Mouse (Mus musculus) adrenal gland, postnatal 10 days (tissue): ENCODE measurements around the gene Mog. TPM values are rescaled to one million over a fixed set of nuclear protein-coding genes. Genes with fewer than 3 reads are reported as not detected.
"Not testable (repeated sequence)": the region's sequence is repeated elsewhere in the genome, so short reads cannot be mapped to it uniquely, and the experiment has no call there.

ENCODE experiments used
- DNase-seq: peaks from one replicate; pipeline ENCODE4 v3.0.0; 2021; ENCODE audit warnings: mixed read lengths
- total RNA-seq, 2 experiments: library from RNA; stranded (reverse); gene quantifications; 2 replicates each; pipeline ENCODE4 v1.2.3; 2021

The Mog gene
- total RNA-seq, 2 experiments from 2014 or later, result not detected

DNA sequence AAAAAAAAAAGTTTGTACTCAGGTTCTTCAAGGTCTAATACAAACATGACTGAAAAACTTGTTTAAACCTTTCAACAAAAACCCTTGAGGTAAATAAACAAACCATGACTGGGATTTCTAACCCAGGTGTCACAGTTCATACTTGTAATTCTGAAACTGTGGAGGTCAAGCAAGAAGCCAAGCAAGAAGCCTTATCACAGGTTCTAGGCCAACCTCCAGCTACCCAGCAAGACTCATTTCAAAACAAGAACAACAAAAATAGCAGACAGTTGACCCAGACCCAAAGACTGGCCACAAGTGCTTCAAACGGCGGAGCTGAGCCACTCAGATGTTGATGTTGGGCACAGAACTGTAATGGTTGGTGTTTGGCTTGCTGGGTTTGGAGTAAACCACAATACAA lies 28.7 kb downstream of the Mog start:
- no peak for DNase-seq

DNA sequence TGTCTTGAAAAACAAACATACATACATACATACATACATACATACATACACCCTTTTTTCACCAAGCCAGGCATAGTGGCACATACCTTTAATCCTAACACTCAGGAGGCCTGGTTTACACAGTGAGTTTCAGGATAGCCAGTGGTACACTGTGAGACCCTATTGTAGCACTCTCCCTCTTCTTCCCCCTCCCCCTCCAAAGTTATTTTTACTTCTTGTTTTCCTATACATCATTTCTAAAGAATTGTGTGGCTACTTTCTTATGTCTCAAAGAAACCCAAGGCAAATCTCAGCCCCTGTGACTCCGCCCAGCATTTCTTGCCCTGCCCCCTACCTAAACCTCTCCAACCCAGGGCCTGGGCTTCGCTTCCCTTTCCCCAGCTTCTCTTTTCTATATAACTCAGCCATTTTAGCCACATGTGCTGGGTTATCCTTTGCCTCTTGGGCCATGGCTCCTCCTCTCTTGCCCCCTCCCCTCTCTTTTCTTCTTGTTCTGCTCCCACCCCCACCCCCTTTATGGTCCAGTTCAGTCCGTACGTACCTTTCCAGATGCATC lies 29.4 kb downstream of the Mog start:
- no peak for DNase-seq

DNA sequence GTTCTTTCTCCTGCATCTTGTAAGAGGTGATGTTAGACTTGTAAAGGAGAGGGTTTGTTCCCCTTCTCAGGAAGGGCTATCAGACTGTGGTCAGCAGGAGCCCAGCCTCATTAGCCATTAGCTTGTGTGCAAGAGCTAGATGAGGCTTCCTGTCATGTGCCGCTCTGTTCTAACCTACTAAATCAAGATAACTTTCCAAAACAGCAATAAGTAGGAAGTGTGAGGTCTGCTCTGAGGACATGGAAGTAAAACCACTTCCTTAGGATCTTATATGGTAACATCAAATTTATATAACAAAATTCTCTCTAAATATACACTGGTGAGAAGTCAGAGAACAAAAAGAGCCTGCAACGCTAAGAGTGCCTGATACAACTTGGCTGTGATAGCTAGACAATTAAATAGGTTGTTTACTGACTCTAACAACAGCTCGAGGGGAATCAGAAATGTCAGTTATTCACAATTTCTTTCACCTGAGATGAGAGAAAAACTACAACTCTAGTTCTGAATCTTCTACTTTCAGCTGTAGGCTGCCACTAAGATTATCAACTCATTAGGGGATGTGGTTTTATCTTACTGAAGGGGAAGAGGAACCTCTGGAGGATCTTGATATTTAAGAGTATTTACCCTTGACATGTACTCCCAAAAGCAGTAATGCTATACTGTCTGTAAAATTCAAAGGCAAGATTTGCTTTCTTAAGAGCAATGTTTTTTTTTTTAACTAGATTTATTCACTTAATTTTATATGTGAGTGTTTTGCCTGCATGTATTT lies 30.7 kb downstream of the Mog start:
- no peak for DNase-seq

DNA sequence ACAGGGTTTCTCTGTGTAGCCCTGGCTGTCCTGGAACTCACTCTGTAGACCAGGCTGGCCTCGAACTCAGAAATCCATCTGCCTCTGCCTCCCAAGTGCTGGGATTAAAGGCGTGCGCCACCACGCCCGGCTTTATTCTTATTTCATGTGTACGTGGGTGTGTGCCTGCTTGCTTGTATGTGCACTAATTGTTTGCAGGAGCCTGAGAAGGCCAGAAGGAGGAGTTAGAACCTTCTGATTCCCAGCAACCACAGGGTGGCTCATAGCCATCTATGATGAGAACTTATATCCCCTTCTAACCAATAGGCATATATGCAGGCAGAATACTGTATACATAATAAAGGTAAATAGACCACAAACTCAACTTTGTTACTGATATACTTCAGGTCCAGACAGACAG lies 32.6 kb downstream of the Mog start:
- not testable (repeated sequence) for DNase-seq

DNA sequence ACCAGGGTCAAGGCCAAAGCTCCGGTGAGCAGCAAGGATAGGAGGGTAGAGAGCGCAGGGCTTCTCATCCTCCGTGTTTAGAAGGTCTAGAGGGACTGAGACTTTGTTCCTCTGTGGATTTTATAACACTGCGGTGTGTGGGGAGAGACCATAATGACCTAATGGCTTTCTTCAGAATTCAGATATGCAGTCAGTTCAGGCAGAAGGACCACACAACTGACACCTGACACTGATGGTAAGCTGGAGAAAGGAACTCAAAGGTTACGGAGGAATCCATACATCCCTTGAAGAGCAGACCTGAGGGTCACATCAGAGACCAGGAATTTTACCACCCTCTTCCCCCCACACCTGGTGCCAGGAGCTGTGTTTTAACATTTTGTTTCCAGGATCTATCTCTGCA lies 33.8 kb downstream of the Mog start, which contains the start of gene H2-M5:
TSS of gene H2-M5 (minus strand) at position 101 of the 400 bp plus-strand sequence.
- no peak for DNase-seq

DNA sequence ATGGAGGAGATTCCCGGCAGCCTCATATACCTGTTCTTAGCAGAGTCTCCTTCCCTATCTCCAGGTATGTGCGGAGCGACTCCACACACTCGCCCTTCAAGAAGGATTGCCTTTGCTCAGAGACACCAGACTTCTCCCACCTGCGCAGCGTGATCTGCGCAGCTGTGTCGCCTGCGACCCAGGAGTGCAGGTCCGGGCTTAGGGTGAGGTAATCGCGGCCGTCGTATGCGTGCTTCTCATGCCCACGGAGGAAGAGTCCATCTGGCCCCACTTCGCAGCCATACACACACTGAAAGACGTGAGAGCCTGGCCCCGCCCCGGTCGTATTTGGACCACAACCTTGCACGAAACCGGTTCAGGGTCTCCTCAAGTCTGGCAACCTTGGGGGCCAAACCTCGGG lies 34.7 kb downstream of the Mog start:
- DNase-seq, result no peak

DNA sequence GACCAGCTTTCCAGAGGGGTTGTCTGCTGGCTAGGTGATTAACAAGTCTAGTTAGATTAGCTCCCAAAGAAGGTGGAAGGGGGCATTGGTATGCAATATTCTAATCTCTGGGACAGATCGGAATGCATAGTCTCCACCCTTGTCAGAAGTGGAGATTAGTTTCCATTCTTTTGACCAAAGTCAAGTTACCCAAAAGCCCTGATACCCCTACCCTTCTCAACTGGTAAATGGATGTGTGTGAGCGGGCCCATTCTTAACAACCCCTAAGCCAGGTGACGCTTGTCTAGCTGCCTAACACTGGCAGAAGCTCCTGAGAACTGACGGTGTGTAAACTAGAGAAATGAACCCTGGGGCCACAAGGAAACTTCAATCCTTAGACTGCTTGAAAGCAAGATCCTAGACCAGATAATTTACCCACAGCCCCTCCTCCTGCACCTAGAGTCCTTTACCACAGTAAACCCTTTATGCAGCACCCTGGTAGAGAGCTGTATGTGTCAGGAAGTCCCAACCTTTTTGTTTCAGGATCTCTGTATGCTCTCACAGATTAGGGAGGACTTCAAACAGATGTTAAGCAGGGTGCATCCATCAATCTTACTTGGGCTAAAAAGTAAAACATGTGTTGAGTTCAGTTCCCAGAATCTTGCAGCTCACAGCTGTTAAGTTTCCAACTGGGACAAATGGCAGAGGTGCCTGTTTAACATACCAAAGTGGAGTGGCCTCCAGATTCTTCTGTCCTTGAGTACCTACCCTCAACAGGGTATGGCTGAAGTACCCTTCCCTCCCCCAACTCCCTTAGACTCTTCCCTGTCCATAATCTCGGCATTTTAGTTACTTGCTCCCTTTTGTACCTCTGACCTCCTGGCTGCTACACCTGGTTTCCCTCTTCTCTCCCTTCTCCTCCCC lies 40.7 kb downstream of the Mog start:
- DNase-seq, result no peak

DNA sequence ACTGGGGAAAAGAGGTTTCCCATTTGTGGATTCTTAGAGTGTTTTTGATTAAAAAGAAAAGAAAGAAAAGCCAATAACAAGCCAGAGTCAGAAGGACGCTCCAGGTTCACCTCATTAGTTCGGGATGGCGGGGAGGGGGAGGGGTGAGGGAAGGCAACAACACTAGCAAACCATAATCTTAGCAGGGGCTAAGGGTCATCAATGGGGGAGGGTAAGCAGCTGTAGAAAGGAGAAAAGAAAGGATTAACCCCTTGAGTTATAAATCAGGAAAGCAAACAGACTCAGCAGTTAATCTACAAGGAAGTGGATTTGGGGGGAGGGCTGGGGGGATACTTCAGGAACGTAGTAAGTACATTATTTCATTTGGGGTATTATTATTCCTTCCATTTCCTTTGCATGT lies 41.4 kb downstream of the Mog start:
- no peak for DNase-seq

DNA sequence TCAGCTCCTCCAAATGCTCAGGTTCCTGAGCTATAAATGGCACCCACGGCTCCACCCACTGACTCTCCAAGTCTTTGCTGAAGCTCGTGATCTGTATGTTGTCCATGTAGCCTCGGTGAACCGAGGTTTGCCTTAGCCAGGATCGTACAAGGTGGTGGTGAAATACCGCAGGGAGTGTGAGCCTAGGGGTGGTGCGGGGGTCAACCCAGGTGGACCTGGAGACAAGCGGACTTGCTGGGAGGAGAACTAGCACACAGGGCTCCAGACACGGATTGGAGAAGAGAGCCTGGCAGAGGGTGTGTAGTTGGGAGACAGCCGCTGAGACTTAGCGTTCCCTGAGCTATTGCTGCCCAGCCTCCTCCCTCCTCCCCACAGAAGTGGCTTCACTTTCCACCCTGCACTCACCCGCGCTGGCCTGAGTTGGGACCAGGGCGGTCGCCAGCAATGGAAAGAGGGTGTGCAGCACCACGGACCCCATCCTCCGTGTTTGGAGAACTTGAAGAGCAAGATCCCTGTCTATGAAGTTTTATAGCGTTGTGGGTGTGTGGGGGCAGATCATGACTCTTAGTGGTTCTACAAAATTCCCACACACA lies 41.9 kb downstream of the Mog start, which contains the start of gene 2410137M14Rik:
TSS of gene 2410137M14Rik (minus strand) at position 17 of the 593 bp plus-strand sequence.
- DNase-seq, result no peak

DNA sequence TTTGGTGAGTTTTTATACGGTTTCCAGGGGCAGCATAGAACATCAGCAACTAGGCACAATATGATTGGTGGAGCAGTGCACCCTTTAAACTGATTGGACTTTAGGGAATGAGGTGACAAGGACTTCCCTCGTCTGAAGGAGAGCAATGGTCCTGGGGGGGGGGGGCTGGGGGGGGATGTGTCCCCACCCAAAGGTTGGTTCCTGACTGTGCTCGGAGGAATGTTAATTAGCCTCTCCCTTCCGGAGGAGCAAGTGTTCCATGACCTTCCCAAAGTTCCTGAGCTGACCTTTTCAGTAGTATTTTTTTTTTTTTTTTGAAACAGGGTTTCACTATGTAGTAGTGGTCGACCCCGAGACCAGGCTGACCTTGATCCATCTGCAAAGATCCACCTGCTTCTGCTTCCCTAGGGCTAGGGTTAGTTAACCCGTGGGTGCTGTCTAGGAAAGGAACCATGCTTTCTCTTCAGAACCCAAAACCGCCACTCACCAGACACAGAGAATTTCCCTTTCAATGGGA lies 49.9 kb downstream of the Mog start:
- no peak for DNase-seq

DNA sequence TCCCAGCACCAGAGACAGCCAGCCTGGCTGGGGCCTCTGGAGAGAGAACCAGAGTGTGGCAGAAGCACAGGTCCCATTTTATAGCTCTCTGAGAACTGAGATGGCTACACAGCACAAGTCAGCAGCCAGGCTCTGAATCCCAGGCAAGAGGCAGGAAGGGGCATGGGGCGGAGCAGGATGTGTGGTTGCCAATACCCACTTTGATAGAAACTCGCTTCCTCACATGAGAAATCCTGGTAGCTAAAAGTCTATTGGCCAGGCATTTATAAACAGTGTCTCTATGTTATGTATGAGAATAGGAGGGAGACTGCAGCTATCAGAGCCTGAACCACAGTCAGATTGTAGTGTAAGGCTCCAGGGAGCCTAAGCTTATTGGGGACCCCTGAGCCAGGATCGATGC lies 50.4 kb downstream of the Mog start:
- DNase-seq, result no peak

DNA sequence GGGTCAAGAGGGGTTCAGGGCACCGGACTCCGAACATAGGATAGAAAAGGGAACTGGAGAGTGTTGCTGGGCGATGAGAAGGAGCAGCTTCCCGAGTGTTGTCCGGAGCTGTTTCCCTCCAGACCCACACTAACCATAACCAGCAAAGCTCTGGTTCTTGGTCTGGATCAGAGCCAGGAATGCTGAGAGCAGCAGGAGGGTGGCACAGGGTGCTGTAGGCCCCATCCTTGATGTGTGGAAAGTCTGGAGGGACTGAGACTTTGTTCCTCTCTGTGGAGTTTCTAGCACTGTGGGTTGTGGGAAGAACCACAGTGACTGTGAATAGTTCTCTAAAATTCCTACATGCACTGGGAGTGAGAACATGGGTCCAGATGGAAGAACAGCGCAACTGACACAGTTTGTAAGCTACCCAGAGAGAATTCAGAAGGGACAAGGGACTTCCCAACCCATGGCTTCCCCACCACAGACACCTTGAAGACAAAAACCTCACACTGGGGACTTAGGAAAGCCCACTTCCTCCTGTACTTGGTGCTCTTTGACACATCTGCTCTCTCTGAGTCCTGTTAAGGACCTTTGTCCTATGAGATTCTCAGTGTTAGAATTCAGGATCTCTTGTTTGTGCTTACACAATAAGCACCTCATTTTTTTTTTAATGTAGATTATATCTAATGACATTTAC lies 51.9 kb downstream of the Mog start:
- DNase-seq, result no peak

DNA sequence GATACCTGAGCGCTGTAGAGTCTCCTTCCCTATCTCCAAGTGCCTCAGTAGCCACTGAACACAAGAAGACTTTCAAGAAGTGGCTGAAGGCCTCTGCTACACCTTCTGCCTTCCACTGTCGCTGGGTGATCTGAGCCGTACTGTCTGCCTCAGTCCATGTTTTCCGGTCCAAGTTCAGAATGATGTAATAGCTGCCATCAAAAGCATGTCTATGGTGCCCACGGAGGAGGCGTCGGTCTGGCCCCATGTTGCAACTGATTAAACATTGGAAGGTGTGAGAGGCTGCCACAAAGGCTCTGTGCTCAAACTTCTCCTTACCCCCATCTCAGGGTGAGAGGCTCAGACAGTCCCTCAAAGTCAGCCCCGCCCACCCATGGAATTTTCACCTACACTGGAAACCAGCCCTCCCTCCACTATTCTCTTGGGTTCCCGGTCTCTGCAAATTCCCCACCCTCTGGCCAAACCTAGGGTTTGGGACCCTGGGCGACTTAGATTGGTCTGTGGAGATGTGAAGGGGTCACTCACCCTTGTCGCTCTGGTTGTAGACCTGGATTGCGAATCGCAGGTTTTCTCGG lies 52.8 kb downstream of the Mog start:
- no peak for DNase-seq

DNA sequence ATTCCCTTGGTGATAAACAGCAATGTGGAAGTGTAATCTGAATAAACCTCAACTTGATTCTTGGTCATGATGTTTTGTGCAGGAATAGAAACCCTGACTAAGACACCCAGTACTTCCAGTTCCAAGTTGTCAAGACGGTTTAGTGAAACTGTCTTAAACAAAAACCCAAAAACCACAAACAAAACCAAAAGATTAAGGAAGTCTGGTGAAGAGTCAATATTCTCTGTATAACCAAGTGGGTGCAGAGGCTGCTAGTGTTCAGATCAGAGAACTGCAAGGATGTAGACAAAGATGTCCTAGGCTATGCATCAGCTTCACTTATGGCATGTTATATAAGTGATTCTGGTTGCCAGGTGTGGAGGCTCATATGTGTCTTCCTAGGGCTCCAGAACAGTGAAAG lies 56.3 kb downstream of the Mog start:
- no peak for DNase-seq

DNA sequence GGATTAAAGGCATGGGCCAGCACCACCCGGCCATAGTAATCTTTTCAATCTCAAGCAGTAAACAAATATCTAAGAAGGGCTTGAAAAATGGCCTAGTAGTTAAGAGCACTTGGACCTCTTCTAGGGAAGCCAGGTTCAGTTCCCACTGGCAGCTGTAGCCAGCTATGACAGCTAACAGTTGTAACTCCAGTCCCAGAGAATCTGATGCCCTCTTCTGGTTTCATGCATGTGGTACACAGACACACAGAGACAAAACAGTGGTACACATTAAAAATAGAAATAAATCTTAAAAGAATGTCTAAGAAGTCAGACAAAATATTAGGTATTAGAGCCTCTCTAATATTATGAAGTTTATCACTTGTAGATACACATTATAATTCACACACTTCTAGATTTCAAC lies 62.1 kb downstream of the Mog start:
- DNase-seq, result no peak

Other genes with a start within 250 kb of the Mog start
- not detected for gene H2-M10.6, start 211.2 kb downstream of the Mog start, total RNA-seq
- 10 to 100 TPM; 43.1 to 49.5 TPM for gene Trim26, start 186.3 kb downstream of the Mog start, total RNA-seq
- gene Trim15, start 156.2 kb downstream of the Mog start, total RNA-seq, result not detected
- 1 to 10 TPM; 2.1 to 5.4 TPM for gene Trim10, start 153.8 kb downstream of the Mog start, total RNA-seq
- gene Trim40, start 133.3 kb downstream of the Mog start, total RNA-seq, result not detected
- not detected for gene Trim31, start 125.3 kb downstream of the Mog start, total RNA-seq
- under 1 TPM in 1 of 2 experiments, not detected in 1; 0.33 TPM for gene Rnf39, start 80.5 kb downstream of the Mog start, total RNA-seq
- gene Ppp1r11, start 71.7 kb downstream of the Mog start, total RNA-seq, result 10 to 100 TPM; 58.5 to 62.7 TPM
- 10 to 100 TPM; 34.5 to 40.5 TPM for gene Znrd1, start 64.8 kb downstream of the Mog start, total RNA-seq
- gene Znrd1as, start 64.8 kb downstream of the Mog start, total RNA-seq, result 10 to 100 TPM; 10.1 to 11.1 TPM
- gene 2410137M14Rik, start 42.2 kb downstream of the Mog start, total RNA-seq, result not detected
- not detected for gene H2-M5, start 33.9 kb downstream of the Mog start, total RNA-seq
- gene Zfp57, start 22.2 kb downstream of the Mog start, total RNA-seq, result 1 to 10 TPM; 4.0 to 7.7 TPM
- gene Gabbr1, start 22.6 kb upstream of the Mog start, total RNA-seq, result 10 to 100 TPM; 22.1 to 40.3 TPM
- gene Olfr90, start 65.1 kb upstream of the Mog start, total RNA-seq, result not detected
- gene Olfr91, start 74.9 kb upstream of the Mog start, total RNA-seq, result not detected
- gene Olfr92, start 96.7 kb upstream of the Mog start, total RNA-seq, result not detected
- not detected for gene Olfr93, start 138.1 kb upstream of the Mog start, total RNA-seq
- gene Ubd, start 170.5 kb upstream of the Mog start, total RNA-seq, result under 1 TPM; 0.78 to 0.88 TPM
- gene Olfr94, start 177.6 kb upstream of the Mog start, total RNA-seq, result not detected
- not detected for gene Olfr95, start 189.7 kb upstream of the Mog start, total RNA-seq
- gene Olfr96, start 196.7 kb upstream of the Mog start, total RNA-seq, result not detected
- gene Olfr97, start 213.9 kb upstream of the Mog start, total RNA-seq, result not detected
- not detected for gene Olfr98, start 240.4 kb upstream of the Mog start, total RNA-seq
- 1 to 10 TPM; 4.6 to 5.0 TPM for gene H2-M3, start 246.8 kb upstream of the Mog start, total RNA-seq